Mouse (Mus musculus): ENCODE measurements around the gene Espl1. TPM values are rescaled to one million over a fixed set of nuclear protein-coding genes. Genes with fewer than 3 reads are reported as not detected.

Espl1 gene
- 1 to 10 TPM in 1 of 2 experiments, under 1 TPM in 1; 0.93 to 1.3 TPM for total RNA-seq (2023)

GRCm38 (mm10) chr15:102295633-102296367 lies at the start of gene Espl1:
Gene Espl1, plus strand, starts transcription at chr15:102296266.

GRCm38 (mm10) chr15:102257202-102258075 lies 38.6 kb upstream of the Espl1 start, which contains the start of gene Rarg:
Gene Rarg, minus strand, starts transcription at chr15:102257517.

DNA sequence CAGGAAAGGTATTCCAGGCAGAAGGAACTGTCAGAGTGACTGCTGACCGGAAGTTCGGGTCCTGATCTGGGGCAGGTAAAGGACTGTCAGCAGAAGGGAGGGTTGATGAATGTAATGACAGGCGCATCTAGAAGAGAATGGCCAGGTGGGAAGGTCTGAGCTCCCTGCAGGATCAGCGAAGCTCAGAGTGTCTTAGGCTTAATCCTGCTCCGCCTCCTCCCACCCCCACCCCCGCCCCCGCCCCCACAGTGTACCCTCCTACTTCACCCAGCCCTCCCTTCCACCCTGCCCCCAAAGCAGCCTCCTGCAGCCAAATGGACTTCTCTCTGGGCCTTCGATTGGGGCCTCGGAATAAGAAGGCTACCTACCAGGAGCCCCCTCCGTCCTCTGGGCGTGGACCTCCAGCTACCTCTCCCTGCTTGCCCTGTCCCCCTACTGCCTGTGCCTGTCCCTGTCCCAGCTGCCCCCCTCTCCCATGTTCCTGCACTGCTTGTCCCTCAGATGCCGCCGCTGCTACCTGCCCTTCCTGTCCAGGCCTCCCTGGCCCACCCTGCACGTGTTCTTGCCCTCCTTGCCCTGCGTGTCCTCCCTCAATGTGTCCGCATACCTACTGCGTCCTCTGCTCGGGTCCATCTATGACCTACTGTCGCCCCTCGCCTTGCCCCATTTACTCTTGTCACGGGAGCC lies 25.6 kb upstream of the Espl1 start, which contains the start of gene Gm9918:
TSS of gene Gm9918 (plus strand) at position 290 of the 687 bp plus-strand sequence.

GRCm38 (mm10) chr15:102279092-102279782 lies 16.8 kb upstream of the Espl1 start, which contains the start of gene Mfsd5:
Gene Mfsd5, plus strand, starts transcription at chr15:102279454.

DNA sequence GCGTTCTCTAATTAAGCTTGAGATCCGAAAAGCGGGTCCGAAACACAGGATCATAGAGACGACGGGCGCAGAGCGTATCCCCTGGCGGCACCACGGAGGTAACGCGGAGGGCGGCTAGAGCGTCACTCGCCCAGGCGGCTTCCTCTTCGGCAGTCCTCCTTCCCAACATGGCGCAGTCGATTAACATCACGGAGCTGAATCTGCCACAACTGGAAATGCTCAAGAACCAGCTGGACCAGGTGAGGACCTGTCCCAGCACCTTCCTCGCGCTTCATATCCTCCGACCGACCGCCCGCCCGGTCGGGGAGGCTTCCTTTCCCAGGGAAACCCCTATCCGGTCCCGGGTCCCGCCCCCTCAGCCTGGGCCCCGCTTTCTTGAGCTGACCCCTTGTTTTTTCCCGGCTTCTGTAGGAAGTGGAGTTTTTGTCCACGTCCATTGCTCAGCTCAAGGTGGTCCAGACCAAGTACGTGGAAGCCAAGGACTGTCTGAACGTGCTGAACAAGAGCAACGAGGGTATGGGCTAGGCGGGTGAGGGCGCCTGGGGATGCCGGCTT lies 30.0 kb downstream of the Espl1 start, which contains the start of gene Pfdn5:
TSS of gene Pfdn5 (plus strand) at position 95 of the 555 bp plus-strand sequence.

DNA sequence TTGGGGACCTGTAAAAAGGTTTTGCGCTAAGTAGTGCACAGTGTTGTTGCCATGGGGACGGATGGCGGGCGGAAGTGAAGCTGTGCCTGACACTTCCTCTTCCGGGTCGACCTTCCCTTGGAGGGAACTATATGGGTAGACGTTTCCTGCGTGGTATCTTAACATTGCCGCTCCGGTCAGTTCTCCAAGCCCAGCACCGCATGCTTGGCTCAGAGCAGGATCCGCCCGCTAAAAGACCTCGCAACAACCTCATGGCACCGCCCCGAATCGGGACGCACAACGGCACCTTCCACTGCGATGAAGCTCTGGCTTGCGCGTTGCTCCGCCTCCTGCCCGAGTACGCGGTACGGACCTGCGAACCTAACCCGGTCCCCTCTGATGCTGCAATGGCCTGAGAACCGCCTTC lies 35.5 kb downstream of the Espl1 start, which contains the start of gene Myg1:
TSS of gene Myg1 (plus strand) at position 100 of the 406 bp plus-strand sequence.

DNA sequence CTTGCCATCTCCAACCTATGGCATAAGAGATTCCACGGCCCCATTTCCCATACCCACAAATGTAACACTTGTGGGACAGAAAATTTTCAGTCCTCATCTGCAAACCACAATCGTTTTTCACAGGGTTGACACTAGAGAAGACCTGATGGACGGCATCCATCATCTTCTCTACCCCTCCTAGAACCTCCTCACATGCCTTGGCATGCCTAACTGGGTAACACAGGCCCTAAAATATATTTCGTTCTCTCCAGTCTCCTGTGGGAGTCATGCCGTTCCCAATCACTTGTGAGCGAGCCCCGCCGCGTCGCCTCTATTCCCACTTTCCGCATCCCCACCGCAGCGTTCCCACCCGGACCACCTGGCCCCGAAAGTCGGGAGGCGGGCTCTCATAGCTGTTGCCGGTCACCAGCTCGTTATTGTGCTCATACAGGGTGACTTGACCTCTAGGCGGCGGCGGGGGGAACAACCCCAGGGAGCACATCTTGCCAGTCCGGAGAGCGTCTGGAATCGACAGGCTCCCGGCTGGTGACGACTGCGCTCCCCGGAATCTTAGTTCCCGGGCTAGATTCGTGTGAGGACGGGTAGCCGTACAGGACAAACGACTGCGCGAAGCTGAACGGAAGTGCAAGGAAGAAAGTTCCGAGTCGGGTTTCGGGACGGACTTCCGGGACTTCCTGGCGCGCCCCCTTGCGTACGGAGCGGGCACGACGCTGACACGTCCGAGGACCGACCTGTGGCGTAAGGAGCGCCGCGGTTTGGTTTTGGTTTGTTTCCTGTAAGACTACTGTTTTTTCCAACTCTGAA lies 54.3 kb downstream of the Espl1 start, which contains the start of gene Aaas:
TSS of gene Aaas (minus strand) at position 634 of the 804 bp plus-strand sequence.

DNA sequence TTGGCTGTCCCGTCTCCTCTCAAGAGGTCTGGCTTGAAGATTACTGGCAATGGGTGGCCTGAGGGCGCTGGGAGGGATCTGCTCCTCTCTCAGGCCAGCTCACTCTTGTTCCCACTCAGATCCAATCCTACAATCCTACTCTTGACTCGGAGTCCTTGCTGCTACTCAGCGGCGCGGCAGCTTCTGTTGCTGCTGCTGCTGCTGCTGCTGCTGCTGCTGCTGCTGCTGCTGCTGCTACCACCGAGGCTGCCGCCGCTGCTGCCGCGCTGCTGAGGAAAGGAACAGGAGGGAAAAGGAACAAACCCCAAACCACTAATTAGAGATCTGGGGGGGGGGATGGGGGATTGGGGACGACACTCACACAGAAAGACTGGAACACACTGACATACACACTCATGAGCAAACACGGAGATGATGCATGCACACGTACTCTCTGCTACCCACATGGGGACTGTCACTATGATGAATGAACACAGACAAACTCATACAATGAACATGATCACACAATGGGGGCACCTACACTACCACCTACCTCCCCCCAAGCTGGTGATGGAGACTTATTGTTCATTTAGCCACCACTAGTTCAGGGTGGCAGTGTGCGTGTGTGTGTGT lies 70.8 kb downstream of the Espl1 start, which contains the start of gene Sp7:
TSS of gene Sp7 (minus strand) at position 450 of the 612 bp plus-strand sequence.

Other genes starting within 250 kb of the Espl1 start
- 100 to 1,000 TPM; 241 to 248 TPM for gene Eif4b, start 222.5 kb upstream of the Espl1 start, total RNA-seq (2023)
- under 1 TPM; 0.15 to 0.77 TPM for gene Tns2, start 195.9 kb upstream of the Espl1 start, total RNA-seq (2023)
- gene Spryd3, start 160.0 kb upstream of the Espl1 start, total RNA-seq (2023), result 10 to 100 TPM; 37.2 to 42.0 TPM
- not detected for gene Igfbp6, start 151.9 kb upstream of the Espl1 start, total RNA-seq (2023)
- gene Soat2, start 145.7 kb upstream of the Espl1 start, total RNA-seq (2023), result under 1 TPM; 0.41 to 0.50 TPM
- 100 to 1,000 TPM; 146 to 149 TPM for gene Zfp740, start 93.0 kb upstream of the Espl1 start, total RNA-seq (2023)
- gene Csad, start 91.5 kb upstream of the Espl1 start, total RNA-seq (2023), result 10 to 100 TPM; 23.3 to 26.4 TPM
- gene Itgb7, start 64.3 kb upstream of the Espl1 start, total RNA-seq (2023), result 100 to 1,000 TPM; 229 to 246 TPM
- gene Rarg, start 38.7 kb upstream of the Espl1 start, total RNA-seq (2023), result under 1 TPM in 1 of 2 experiments, not detected in 1; 0.38 TPM
- gene Gm9918, start 25.7 kb upstream of the Espl1 start, total RNA-seq (2023), result not detected
- 10 to 100 TPM; 28.8 to 32.5 TPM for gene Mfsd5, start 16.8 kb upstream of the Espl1 start, total RNA-seq (2023)
- 100 to 1,000 TPM; 526 to 540 TPM for gene Pfdn5, start 29.9 kb downstream of the Espl1 start, total RNA-seq (2023)
- gene Myg1, start 35.4 kb downstream of the Espl1 start, total RNA-seq (2023), result 10 to 100 TPM; 70.1 to 72.8 TPM
- gene Aaas, start 54.5 kb downstream of the Espl1 start, total RNA-seq (2023), result 10 to 100 TPM; 60.7 to 62.9 TPM
- gene Sp7, start 70.9 kb downstream of the Espl1 start, total RNA-seq (2023), result not detected
- 100 to 1,000 TPM; 183 TPM for gene Sp1, start 109.9 kb downstream of the Espl1 start, total RNA-seq (2023)
- 1 to 10 TPM in 1 of 2 experiments, under 1 TPM in 1; 0.74 to 2.6 TPM for gene Amhr2, start 149.1 kb downstream of the Espl1 start, total RNA-seq (2023)
- 100 to 1,000 TPM in 1 of 2 experiments, 10 to 100 TPM in 1; 95.8 to 104 TPM for gene Prr13, start 162.8 kb downstream of the Espl1 start, total RNA-seq (2023)
- gene Pcbp2, start 174.3 kb downstream of the Espl1 start, total RNA-seq (2023), result 100 to 1,000 TPM; 699 to 726 TPM
- 1 to 10 TPM in 1 of 2 experiments, not detected in 1; 7.7 TPM for gene Gm10337, start 207.5 kb downstream of the Espl1 start, total RNA-seq (2023)
- gene Map3k12, start 220.8 kb downstream of the Espl1 start, total RNA-seq (2023), result 1 to 10 TPM; 1.3 TPM
- gene Tarbp2, start 221.9 kb downstream of the Espl1 start, total RNA-seq (2023), result 10 to 100 TPM; 50.8 to 57.4 TPM
- 10 to 100 TPM; 15.7 to 26.0 TPM for gene Npff, start 228.7 kb downstream of the Espl1 start, total RNA-seq (2023)

All from B cell, adult 67 days (primary cell).